Mouse (Mus musculus): ENCODE measurements around the gene Farp1.

Gene Farp1

GRCm38 (mm10) chr14:121189840-121190239 lies 154.8 kb downstream of the Farp1 start:
- DNase-seq: peak in 1 of 2 experiments; percentile 44

DNA sequence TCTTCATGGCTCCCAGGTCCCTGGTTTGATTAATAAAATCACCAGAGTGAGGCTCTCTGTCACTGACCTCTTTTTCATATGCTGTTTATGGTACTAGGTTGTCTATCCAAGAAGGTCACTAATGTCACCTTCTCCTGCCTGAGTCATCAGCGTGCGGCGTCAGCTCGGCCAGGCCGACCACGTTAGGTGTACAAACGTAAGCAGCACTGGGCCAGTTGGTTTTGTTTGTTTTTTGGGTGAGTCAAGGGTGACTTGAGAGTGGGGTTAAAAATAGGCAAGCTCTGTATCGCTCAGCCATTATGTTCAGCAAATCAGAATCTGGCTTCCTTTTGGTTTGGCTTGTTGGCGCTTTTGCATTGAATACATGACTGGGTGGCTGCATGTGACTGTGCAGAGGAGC lies 155.4 kb downstream of the Farp1 start:
- no peak for DNase-seq

- DNase-seq: peak in 1 of 2 experiments; percentile 18
Measured at GRCm38 (mm10) chr14:121191739-121192138, 156.7 kb downstream of the Farp1 start.

DNA sequence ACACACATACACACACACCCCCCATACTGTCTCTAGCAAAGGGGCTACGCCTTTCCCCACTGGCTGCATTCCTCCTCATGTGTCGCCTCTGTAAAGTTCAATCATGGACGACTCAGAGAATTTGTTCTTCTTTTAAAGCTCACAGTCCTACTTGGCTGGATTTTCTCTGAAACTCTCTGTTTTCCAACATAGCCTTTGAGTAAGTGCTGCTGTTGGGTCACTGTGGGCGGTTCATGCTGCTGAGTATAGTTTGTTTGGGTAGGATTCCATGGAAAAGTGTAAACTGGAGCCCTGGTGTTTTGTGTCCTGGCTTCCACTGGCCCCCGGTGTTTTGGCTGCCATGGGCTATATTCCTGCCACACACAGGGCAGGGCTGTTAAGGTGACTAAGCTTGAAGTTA lies 157.4 kb downstream of the Farp1 start:
- DNase-seq: no peak

GRCm38 (mm10) chr14:121193981-121194380 lies 159.0 kb downstream of the Farp1 start:
- no peak for DNase-seq

DNA sequence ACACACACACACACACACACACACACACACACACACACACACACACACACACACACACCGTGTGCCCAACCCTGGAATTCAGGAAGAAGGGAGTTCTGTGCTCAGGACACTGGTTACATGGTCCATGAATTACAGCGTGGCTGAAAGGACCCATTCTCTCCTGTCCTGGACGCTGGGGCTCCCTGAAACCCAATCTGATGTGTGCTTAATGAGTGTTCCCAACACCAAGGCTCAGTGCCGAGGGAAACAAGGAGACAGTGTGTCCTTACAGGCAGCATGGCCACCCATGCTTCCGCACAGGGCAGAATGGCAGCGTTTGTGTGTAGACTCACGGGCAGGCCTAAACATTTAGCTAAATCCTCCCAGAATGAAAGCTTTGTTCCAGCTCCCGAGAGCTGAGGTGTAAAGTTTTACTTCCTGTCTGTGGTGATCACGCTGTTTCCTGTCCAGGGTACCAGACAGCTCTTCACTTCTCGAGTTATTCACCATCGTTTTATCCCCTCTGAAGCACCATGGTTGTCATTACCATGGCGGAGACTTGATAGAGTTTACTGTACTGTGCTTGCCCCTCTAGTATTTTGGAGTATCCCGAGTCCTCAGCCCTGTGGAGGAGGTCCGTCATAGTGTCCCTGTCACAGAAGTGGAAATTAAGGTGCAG lies 164.0 kb downstream of the Farp1 start:
- DNase-seq: no peak

DNA sequence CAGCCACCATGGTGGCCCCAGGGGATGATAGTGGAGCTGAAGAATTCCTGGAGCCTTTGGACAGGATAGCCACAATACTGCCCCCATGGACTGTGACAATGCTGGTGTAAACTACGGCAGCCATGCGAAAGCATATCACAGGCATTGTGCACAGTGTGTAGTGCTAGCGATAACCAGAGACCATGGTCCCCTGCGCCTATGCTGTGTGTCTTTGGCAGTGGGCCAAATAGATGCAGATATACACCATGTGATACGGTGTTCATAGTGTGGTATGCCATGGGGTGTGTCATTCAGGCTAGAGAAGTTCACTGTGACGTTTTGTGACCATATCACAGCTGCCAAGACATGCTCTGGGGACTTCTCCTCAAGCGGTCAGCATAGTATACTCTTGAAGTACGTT lies 164.8 kb downstream of the Farp1 start:
- DNase-seq: no peak

DNA sequence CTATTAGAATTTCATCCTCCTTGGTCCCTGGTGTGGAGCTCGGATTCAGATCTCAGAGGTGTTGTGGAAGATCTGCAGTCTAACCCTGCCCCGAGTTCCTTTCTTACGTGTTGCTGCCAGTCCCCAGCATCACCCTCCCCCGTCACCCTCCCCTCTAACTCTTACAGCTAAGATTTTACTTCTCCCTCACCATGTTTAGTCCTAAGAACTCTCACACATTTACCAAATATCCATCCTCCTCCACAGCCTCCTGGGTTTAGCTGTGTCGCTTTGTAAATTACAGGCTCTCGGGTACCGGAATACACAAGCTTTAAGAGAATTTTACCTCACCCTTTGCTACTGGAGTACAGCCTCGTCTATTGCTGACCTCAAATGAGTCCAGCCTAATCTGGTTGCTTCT lies 165.4 kb downstream of the Farp1 start:
- DNase-seq: no peak

DNA sequence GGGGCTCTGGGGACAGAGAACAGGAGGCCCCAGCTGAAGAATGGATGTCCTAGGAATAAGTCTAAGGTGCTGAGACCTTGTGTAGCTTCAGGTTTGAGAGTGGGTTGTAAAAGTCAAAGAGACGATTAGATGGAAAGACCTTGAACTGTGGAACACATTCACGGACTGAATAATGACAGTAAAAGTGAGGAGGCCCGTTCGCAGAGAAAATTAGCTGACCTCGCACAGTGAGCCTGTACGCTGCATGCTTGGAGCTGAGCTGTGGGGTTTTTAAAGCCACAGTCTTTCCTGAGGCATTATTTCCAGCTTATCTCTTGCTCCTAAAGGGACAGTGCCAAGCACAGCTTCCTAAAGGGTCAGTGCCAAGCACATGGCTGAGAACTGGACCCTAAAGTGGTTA lies 166.2 kb downstream of the Farp1 start:
- peak in 1 of 2 experiments; percentile 24 for DNase-seq

- no peak for DNase-seq
Measured at GRCm38 (mm10) chr14:121205459-121205858, 170.5 kb downstream of the Farp1 start.

- DNase-seq: no peak
Measured at GRCm38 (mm10) chr14:121207441-121208158, 172.6 kb downstream of the Farp1 start.

DNA sequence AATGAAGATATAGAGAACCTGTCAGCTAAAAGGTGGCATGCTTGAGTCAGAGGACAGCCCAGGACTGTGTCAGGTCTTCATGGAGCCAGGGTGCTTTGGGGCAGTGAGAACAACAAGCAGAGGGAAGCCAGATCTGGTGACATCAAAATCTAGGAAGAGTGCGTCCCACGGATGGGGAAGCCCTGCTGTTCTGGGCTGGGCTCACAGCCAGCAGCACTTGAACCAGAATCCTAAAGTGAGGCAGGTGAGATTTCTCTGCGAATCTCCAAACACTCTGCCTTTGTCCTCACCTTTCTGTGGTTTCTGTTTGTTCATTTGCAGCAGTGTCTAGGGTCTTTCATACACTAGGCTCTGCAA lies 173.1 kb downstream of the Farp1 start:
- DNase-seq: no peak

DNA sequence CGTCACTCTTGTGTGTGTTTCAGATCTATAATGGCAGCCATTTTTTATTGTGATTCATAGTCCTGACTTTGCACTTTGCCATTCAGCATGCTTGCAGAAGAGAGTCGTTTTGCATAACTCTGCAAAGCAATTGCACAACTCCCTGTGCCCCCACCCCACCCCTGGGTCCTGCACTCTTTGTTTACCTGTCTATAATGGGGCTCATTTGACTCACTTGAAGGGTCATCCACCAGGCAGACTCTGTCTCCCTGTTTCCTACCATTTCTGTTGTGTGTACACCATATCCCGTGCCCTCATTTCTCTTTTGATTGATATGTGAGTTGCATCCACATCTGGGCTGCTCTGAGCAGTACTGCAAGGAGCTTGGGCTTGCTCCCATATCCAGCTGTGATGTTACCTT lies 175.3 kb downstream of the Farp1 start:
- DNase-seq: no peak

DNA sequence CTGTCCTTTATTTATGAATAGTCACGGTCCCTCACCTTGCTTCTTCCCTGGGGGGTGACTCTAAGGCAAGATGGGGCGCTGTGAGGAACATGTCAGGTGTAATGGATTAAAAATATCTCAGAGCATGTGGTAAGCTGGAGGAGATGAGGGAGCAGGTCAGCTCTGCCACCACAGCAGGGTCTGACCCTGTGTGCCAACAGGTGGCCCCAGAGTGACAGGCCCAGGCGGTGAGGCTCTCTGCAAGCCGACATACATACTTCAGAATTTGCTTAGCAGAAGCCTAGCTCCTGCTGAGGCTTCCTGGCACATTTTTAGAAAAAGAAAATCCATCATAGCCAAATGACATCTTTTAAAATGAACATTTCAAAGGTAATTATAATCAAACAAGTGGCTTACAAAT lies 178.7 kb downstream of the Farp1 start:
- no peak for DNase-seq

- DNase-seq: peak in 1 of 2 experiments; percentile 13
Measured at GRCm38 (mm10) chr14:121214636-121215257, 179.7 kb downstream of the Farp1 start.

- DNase-seq: no peak
Measured at GRCm38 (mm10) chr14:121215817-121216216, 180.8 kb downstream of the Farp1 start.

DNA sequence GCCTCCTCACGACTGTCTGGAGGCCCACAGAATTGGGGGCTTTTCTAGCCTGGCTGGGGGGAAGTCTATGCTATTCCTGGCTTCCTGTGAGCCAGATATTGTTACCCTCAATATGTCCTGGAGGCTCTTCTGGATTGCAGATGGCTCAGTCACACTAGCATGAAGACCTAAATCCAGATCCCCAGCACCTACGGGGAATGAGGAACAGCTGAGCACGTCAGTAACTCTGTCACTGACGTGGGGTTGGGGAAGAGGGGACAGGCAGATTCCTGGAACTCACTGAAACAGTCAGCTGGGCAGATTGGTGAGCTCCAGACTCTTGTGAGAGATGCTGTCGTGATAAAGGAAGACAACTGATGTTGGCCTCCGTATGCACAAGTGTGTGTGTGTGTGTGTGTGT lies 181.7 kb downstream of the Farp1 start:
- DNase-seq: no peak

- DNase-seq: peak in 1 of 2 experiments; percentile 36
Measured at GRCm38 (mm10) chr14:121218620-121219019, 183.6 kb downstream of the Farp1 start.

DNA sequence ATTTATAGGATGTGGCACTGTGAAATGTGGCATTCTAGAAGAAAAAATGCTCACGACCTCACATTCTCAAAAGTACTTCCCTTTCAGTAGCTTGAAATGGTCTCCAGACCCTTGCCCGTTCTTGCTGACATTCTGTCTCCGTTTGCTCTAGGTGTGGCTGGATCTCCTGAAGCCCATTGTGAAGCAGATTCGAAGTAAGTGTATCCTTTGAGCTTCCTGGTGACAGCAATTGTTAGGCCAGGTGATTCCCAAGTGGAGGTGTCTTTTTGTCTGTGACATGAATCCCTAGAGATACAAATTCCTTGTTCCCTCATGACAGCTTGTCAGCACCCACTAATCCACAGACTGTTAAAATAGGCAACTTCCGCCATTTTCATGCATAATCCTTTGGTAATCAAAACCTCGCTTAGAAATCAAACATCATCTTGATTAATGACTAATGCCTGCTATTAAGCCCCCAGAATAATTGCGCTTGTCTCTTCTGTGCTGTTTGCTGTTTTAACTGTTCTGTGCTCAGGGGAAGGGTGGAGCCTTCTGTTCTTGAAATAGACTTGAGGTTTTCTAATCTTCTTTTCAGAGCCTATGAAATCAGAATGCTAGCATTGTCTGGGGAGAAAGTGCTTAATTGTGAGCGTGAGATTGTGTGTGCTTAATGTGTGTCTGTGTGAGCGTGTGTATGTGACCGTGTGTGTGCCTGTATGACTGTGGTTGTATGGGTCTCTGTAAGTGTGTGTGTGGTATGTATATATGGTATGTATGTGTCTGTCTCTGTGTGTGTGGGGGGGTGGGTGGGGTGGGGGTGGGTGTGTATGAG lies 184.4 kb downstream of the Farp1 start:
- no peak for DNase-seq

- no peak for DNase-seq
Measured at GRCm38 (mm10) chr14:121220040-121220322, 185.0 kb downstream of the Farp1 start.

- DNase-seq: peak; percentile 73 to 76
Measured at GRCm38 (mm10) chr14:121220723-121221122, 185.7 kb downstream of the Farp1 start.

DNA sequence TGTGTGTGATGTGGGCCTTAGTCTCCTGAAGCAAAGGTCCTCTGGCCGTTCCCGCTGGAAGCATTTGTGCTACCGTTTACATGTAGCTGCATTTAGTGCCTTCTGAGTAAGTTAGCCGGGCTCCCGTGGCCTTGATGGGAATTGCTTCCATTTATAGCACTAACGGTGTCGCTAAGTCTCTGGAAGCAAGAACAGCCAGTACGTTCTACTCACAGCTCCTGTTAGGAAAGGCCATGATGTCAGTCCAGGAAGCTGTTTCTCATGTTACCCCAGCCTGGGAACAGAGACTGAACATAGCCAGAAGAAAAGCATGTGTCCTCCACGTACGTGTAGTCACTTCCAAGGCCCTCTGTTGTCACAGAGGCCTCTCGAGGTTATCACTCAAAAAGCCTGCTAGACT lies 190.8 kb downstream of the Farp1 start:
- peak; percentile 11 to 46 for DNase-seq

GRCm38 (mm10) chr14:121229036-121229773 lies 194.2 kb downstream of the Farp1 start:
- no peak for DNase-seq
